Mouse (Mus musculus) forebrain, embryonic 11.5 days (tissue): ENCODE measurements around the gene E130114P18Rik. TPM values are rescaled to one million over a fixed set of nuclear protein-coding genes. Genes with fewer than 3 reads are reported as not detected.

Experiments used
- polyA plus RNA-seq: library from polyadenylated mRNA; unstranded; fragments of >200 nt; fragmentation: Nextera tagmentation; extraction: Ambion mirVana; gene quantifications from 2 replicates; pipeline ENCODE4 v1.2.1, GENCODE M21; 2014

The E130114P18Rik gene
- polyA plus RNA-seq, 1 experiment from 2014 or later, result 45.7 TPM

Other genes with a start within 250 kb of the E130114P18Rik start
- gene Nfia, start 5.3 kb downstream of the E130114P18Rik start, polyA plus RNA-seq, result 39.5 and 45.4 TPM in 2 replicates